Mouse (Mus musculus) embryonic facial prominence, embryonic 11.5 days (tissue): Measurements from ENCODE around the gene Tnpo1. TPM values are rescaled to one million over a fixed set of nuclear protein-coding genes. Genes with fewer than 3 reads are reported as not detected.

Experiments
- ATAC-seq: fragments of 200-750 bp; cut with Nextera tagmentation; replicated peaks from 2 replicates; pipeline ENCODE4 v1.8.0; 2017; ENCODE audit warnings: low read depth; ENCODE audit not compliant: insufficient number of reproducible peaks, low FRiP score, low TSS enrichment
- DNase-seq: peaks from one replicate; pipeline ENCODE4 v3.0.0-alpha.2; 2015; ENCODE audit warnings: low spot score
- H3K27ac ChIP-seq: fragments of 300-500 bp; sonication (generic); replicated peaks from 2 replicates; pipeline ENCODE4 v1.5.1; 2014; ENCODE audit warnings: mild to moderate bottlenecking, low read depth, low read length, control low read depth
- H3K27me3 ChIP-seq: fragments of 300-500 bp; sonication (generic); 2 replicates; pipeline ENCODE4 v1.6.1; 2014; ENCODE audit warnings: mild to moderate bottlenecking, low read length, moderate library complexity, mixed read lengths; ENCODE audit not compliant: control insufficient read depth, insufficient read depth
- H3K36me3 ChIP-seq: fragments of 300-500 bp; sonication (generic); replicated peaks from 2 replicates; pipeline ENCODE4 v1.6.1; 2014; ENCODE audit warnings: low read depth, mild to moderate bottlenecking, low read length, moderate library complexity, mixed read lengths; ENCODE audit not compliant: control insufficient read depth, insufficient read depth
- H3K4me1 ChIP-seq: fragments of 300-500 bp; sonication (generic); 2 replicates; pipeline ENCODE4 v1.6.1; 2014; ENCODE audit warnings: low read length, mixed read lengths; ENCODE audit not compliant: control insufficient read depth, insufficient read depth
- H3K4me2 ChIP-seq: fragments of 300-500 bp; sonication (generic); 2 replicates; pipeline ENCODE4 v1.6.1; 2014; ENCODE audit warnings: low read depth, mild to moderate bottlenecking, control low read depth, low read length, moderate library complexity
- H3K4me3 ChIP-seq: fragments of 300-500 bp; sonication (generic); 2 replicates; pipeline ENCODE4 v1.5.1; 2014; ENCODE audit warnings: low read depth, low read length, control low read depth
- H3K9ac ChIP-seq: fragments of 300-500 bp; sonication (generic); replicated peaks from 2 replicates; pipeline ENCODE4 v1.6.1; 2014; ENCODE audit warnings: mild to moderate bottlenecking, control low read depth, low read length
- H3K9me3 ChIP-seq: fragments of 300-500 bp; sonication (generic); replicated peaks from 2 replicates; pipeline ENCODE4 v1.6.1; 2016; ENCODE audit warnings: mild to moderate bottlenecking, low read length, inconsistent platforms, mixed read lengths; ENCODE audit not compliant: control insufficient read depth
- WGBS: fragments of 180-500 bp; shearing (Covaris S2); extraction: QIAGEN DNeasy Blood & Tissue Kit; methylation state at CpG from one replicate; pipeline ENCODE4 v1.1.7; 2014; 5-methylcytosine and 5-hydroxymethylcytosine counted together
- polyA plus RNA-seq: library from polyadenylated mRNA; unstranded; fragments of >200 nt; fragmentation: Nextera tagmentation; extraction: Ambion mirVana; gene quantifications from 2 replicates; pipeline ENCODE4 v1.2.1, GENCODE M21; 2014

Gene Tnpo1
- polyA plus RNA-seq, 1 experiment from 2014 or later, result 61.5 TPM

DNA sequence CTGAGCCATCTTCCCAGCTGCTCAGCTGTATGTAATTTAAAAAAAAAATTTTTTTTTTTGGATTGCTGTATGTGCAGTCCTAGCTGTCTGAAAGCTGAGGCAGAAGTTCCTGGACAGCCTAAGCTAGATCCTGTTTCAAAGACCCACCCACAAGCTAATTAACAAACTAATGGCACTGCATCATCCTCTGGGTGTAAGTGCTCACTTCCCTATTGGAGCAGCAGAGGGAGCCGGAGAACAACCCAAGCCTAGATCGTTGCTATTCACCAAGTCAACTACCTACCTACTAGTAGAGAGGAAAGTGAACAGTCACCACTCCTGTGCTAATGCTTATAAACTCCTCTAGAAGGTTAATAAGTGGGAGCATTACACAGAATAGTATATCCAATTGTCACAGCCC is 58.4 kb downstream of the Tnpo1 start:
- 71% methylated on average over 2 of the region's 2 CpGs for WGBS
- peaks cover 19% of the 10 kb centered on the region for H3K36me3 ChIP-seq
- DNase-seq (peak; percentile 57), ATAC-seq (no peak; the same call in 1 of the 2 replicates)
- no peak overlapping the region for H3K9ac ChIP-seq
- no peaks in the 10 kb centered on the region for H3K27me3 ChIP-seq
- H3K4me1 ChIP-seq, result no peaks in the 10 kb centered on the region
- no peak overlapping the region for H3K4me2 ChIP-seq
- no peaks in the 10 kb centered on the region for H3K9me3 ChIP-seq
- H3K27ac ChIP-seq, result no peak overlapping the region
- no peak overlapping the region for H3K4me3 ChIP-seq

DNA sequence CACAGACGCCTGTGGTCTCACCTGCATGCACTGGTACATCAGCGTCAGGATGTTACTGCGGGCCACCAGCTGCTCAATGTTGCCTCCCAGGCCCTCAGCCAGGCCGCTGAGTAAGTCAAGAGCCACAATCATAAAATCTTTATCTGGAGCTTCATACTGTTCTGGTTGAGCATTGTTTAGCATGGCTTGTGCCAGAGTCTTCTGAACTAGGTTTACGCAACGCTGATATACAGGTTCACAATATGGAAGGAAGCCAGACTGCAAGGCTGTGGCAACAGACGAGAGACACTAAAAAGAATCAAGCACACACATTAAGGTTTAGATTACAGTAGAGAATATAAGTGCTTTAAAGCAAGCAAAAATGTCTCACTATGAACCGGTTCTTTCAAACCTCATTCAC is 70.9 kb downstream of the Tnpo1 start:
- H3K27me3 ChIP-seq, result no peaks in the 10 kb centered on the region
- H3K4me2 ChIP-seq, result no peak overlapping the region
- H3K9me3 ChIP-seq, result no peaks in the 10 kb centered on the region
- DNase-seq, result no peak
- no peak overlapping the region for H3K9ac ChIP-seq
- no peak overlapping the region for H3K4me3 ChIP-seq
- 94% methylated on average over 8 of the region's 8 CpGs for WGBS
- ATAC-seq, result no peak
- peaks cover 15% of the 10 kb centered on the region for H3K36me3 ChIP-seq
- H3K4me1 ChIP-seq, result no peaks in the 10 kb centered on the region
- no peak overlapping the region for H3K27ac ChIP-seq

DNA sequence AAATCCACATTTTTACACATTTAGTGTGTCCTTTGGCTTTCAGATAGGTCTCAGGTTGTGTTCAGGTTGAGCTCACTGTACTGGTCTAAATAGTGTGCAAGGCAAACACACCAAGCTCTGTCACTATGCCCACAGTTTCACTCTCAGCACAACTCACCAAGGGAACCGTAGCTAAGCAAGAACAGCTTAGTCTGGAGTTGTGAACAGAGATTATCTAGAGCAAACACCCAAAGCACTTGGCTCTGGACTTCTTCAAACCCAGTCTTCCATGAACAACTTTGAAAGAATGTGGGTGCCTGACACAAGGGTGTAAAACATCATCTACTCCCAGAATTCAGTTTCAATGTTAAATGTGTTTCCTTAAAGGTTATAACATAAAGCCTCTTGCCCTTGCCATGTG is 80.4 kb downstream of the Tnpo1 start:
- WGBS, result 88% methylated on average over 1 of the region's 1 CpGs
- Histone ChIP-seq H3K36me3 (peaks cover 2% of the 10 kb centered on the region), H3K4me1 (no peaks in the 10 kb centered on the region), H3K9me3 (no peaks in the 10 kb centered on the region), H3K9ac (no peak overlapping the region), H3K27ac (no peak overlapping the region), H3K4me2 (no peak overlapping the region), H3K27me3 (no peaks in the 10 kb centered on the region), H3K4me3 (no peak overlapping the region)
- ATAC-seq (no peak), DNase-seq (no peak)

DNA sequence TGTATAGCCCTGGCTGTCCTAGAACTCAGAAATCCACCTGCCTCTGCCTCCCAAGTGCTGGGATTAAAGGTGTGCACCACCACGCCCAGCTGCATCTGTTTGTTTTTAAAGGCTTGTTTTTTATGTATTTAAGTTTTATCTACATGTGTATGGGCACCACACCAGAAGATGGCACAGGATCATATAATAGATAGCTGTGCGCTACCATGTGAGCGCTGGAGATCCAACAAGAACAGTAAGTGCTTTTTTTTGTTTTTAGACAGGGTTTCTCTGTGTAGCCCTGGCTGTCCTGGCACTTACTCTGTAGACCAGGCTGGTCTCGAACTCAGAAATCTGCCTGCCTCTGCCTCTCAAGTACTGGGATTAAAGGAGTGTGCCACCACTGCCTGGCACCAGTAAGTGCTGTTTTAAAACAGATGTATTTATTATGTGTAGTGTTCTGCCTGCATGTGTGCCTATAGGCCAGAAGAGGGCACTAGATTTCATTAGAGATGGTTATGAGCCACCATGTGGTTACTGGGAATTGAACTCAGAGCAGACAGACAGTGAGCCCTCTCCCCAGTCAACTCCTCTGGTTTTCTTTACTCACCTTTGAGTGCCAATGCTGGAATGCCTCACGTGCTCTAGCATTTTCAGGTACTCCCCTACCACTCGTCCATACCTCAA is 89.6 kb downstream of the Tnpo1 start:
- no peaks in the 10 kb centered on the region for H3K27me3 ChIP-seq
- ATAC-seq (no peak), DNase-seq (peak; percentile 52)
- no peak overlapping the region for H3K4me3 ChIP-seq
- H3K9ac ChIP-seq, result no peak overlapping the region
- no peaks in the 10 kb centered on the region for H3K4me1 ChIP-seq
- WGBS, result 81% methylated on average over 6 of the region's 6 CpGs
- no peak overlapping the region for H3K27ac ChIP-seq
- no peaks in the 10 kb centered on the region for H3K9me3 ChIP-seq
- no peak overlapping the region for H3K4me2 ChIP-seq
- no peaks in the 10 kb centered on the region for H3K36me3 ChIP-seq

DNA sequence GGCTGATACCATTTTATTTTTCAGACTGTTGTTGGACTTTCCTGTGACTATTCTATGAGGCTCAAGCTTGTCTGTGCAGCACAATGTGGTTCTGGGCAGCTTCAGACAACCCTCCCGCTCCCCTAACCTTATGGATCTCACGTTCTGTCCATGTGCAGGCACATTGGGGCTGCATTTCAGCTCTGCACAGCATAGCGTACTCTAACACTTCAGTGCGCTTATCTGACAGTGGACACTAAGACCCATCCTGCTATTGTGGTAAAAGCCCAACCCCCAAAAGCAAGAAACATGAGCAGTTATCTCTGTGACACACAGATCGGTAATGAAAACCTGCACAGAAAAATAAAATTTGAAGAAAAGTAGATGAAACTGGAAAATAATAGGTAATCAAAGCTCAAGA is 90.4 kb downstream of the Tnpo1 start:
- no peak overlapping the region for H3K27ac ChIP-seq
- WGBS, result 86% methylated on average over 5 of the region's 5 CpGs
- no peak overlapping the region for H3K9ac ChIP-seq
- DNase-seq (no peak), ATAC-seq (no peak)
- H3K9me3 ChIP-seq, result no peaks in the 10 kb centered on the region
- H3K27me3 ChIP-seq, result no peaks in the 10 kb centered on the region
- H3K36me3 ChIP-seq, result no peaks in the 10 kb centered on the region
- H3K4me1 ChIP-seq, result no peaks in the 10 kb centered on the region
- H3K4me2 ChIP-seq, result no peak overlapping the region
- H3K4me3 ChIP-seq, result no peak overlapping the region

DNA sequence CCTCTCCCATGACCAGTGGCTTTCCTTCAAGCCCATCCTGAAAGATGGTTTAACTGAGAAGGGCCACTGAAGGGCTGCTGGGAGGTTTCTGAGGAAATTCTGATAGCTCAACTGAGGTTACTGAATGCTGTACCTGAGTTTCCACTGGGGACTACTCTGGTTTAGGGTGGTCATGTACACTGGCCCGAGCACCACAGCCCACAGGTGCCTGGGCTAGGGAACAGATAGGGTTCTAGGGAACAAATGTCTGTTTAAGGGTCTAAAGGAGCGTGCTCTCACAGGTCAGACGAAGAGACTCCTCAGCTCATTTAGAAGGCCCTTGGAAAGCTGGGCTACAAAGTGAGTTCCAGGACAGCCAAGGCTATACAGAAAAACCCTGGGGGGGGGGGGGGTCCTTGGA is 91.5 kb downstream of the Tnpo1 start:
- WGBS, result 77% methylated on average over 3 of the region's 3 CpGs
- Histone ChIP-seq H3K9ac (no peak overlapping the region), H3K4me3 (no peak overlapping the region), H3K27me3 (no peaks in the 10 kb centered on the region), H3K4me1 (no peaks in the 10 kb centered on the region), H3K27ac (no peak overlapping the region), H3K4me2 (no peak overlapping the region), H3K9me3 (no peaks in the 10 kb centered on the region), H3K36me3 (no peaks in the 10 kb centered on the region)
- ATAC-seq (peak; percentile 47), DNase-seq (no peak)

DNA sequence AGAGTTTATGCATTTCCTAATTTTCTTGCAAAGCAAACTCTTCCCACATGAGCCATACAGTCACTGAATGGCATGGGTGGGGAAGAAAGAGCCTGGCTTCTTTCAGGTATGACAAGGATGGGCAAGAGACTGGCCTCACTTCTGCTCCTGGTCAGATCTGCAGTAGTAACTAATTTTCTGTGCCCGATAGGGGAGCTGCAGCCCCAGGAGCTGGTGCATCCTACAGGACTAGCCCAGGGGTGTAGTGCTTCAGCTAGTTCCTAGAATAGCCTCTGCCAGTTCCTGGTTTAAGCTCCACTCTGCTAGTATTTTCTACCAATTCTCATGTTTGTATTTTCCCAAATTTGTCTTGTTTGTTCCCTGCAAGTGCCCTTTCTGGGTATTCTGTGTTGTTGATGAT is 92.0 kb downstream of the Tnpo1 start:
- DNase-seq, result no peak
- WGBS, result 52% methylated on average over 1 of the region's 1 CpGs
- no peak overlapping the region for H3K27ac ChIP-seq

DNA sequence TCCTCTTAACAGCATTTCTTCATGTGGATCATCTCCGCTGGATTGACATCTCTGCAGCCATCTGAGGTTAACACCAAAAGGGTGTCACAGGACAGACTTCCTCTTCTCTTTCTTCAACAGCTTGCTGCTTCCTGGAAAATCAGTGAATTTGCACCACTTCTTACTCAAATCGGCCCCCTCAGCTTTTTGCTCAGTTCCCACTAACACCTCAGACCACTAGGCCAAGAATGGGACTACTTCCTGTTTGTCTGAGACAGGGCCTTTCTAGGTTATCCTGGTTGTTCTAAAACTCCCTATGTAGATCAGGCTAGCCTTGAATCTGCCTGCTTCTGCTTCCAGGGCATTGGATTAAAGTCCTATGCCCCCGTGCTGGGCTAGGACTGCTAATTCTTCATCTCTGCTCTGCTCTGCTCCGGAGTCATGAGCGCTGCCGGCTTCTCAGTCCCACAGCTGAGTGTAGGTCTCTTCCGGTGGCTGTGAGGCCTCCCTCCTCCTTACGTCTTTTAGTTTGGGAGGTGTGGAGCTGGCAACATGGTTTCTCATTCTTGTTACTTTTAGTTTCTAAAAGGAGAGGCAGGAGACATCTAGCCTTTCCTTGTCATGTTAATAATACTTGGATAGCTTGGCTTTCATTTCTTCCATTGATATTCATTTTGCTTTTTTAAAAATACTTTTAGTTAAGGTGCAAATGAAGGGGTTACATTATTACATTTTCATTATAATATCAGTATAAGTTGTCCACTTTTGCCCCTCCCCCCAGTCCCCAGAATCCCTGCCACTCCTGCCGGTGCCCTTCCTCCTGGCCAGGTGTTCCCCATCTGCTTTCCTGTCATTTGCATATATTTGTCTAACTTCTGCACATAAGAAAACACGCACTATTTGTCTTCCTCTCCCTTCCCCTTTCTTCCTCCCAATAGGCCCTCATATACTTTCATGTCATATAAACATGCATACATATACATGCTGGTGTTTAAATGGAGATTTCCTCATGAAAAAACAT is 93.4 kb downstream of the Tnpo1 start:
- Histone ChIP-seq H3K4me2 (no peak overlapping the region), H3K27ac (no peak overlapping the region)
- 81% methylated on average over 10 of the region's 10 CpGs for WGBS

More for the DNA sequence above, 92.0 kb downstream of the Tnpo1 start:
- H3K4me3 ChIP-seq, result no peak overlapping the region
- H3K4me2 ChIP-seq, result no peak overlapping the region
- H3K4me1 ChIP-seq, result no peaks in the 10 kb centered on the region
- ATAC-seq, result no peak
- no peaks in the 10 kb centered on the region for H3K9me3 ChIP-seq
- H3K27me3 ChIP-seq, result no peaks in the 10 kb centered on the region
- no peak overlapping the region for H3K9ac ChIP-seq
- no peaks in the 10 kb centered on the region for H3K36me3 ChIP-seq

More for the DNA sequence above, 93.4 kb downstream of the Tnpo1 start:
- Histone ChIP-seq H3K27me3 (no peaks in the 10 kb centered on the region), H3K36me3 (no peaks in the 10 kb centered on the region), H3K9ac (no peak overlapping the region), H3K4me1 (no peaks in the 10 kb centered on the region), H3K4me3 (no peak overlapping the region), H3K9me3 (no peaks in the 10 kb centered on the region)
- ATAC-seq (no peak), DNase-seq (no peak)
